Mouse (Mus musculus) brain, embryonic 14.5 days (tissue): ENCODE results near the gene Crhr1.

ENCODE experiments used
- CTCF ChIP-seq: fragments of 200-500 bp; IDR thresholded peaks from 2 replicates; pipeline ENCODE4 v1.5.1; 2012; ENCODE audit warnings: inconsistent platforms, mild to moderate bottlenecking, moderate library complexity, borderline replicate concordance; ENCODE audit not compliant: insufficient read depth, insufficient read length; ENCODE audit errors: extremely low read depth
- POLR2A ChIP-seq: fragments of 200-500 bp; IDR thresholded peaks from 2 replicates; pipeline ENCODE4 v1.6.1; 2012; ENCODE audit warnings: mild to moderate bottlenecking, inconsistent platforms, borderline replicate concordance; ENCODE audit not compliant: poor library complexity, insufficient read depth, insufficient read length, severe bottlenecking; ENCODE audit errors: extremely low read depth

- TF ChIP-seq POLR2A = no peak
- TF ChIP-seq CTCF = no peak
Observed at GRCm38 (mm10) chr11:104083248-104083647, 49.4 kb upstream of the Crhr1 start.
